Mouse (Mus musculus) kidney, adult 2 months (tissue): ENCODE measurements around the gene Ddb2.

ENCODE experiments used
- CTCF ChIP-seq: fragments of 200-500 bp; conservative IDR thresholded peaks from 2 replicates; pipeline ENCODE4 v1.5.1; 2011; ENCODE audit warnings: low read depth, mild to moderate bottlenecking, control low read depth, low read length, moderate library complexity, mixed read lengths; ENCODE audit not compliant: insufficient read depth, insufficient read length
- POLR2A ChIP-seq: fragments of 200-500 bp; IDR thresholded peaks from one replicate; pipeline ENCODE4 v1.6.1; 2011; ENCODE audit warnings: low read depth, low read length, control low read depth

- TF ChIP-seq POLR2A, result no peak
- peak; percentile 93 for TF ChIP-seq CTCF
These were observed 49.2 kb upstream of the Ddb2 start for GRCm38 (mm10) chr2:91285885-91286505.
